Mouse (Mus musculus) large intestine, adult 2 months (tissue): ENCODE measurements around the gene Gm29644. TPM values are rescaled to one million over a fixed set of nuclear protein-coding genes. Genes with fewer than 3 reads are reported as not detected.
"Not testable (repeated sequence)": the region's sequence is repeated elsewhere in the genome, so short reads cannot be mapped to it uniquely, and the experiment has no call there.

Experiments
- DNase-seq: peaks from one replicate; pipeline ENCODE4 v3.0.0-alpha.2; 2012; ENCODE audit warnings: low read depth, low spot score
- WGBS: fragments of 180-500 bp; shearing (Covaris S2); methylation state at CpG from one replicate; pipeline ENCODE4 v1.1.7; 2018; 5-methylcytosine and 5-hydroxymethylcytosine counted together
- polyA plus RNA-seq: library from polyadenylated mRNA; depleted of rRNA; stranded (reverse); fragments of >200 nt; gene quantifications from 2 replicates; pipeline ENCODE4 v1.2.3, GENCODE M21; 2012; rRNA removed

The Gm29644 gene
- polyA plus RNA-seq, result not detected in 2 replicates

DNA sequence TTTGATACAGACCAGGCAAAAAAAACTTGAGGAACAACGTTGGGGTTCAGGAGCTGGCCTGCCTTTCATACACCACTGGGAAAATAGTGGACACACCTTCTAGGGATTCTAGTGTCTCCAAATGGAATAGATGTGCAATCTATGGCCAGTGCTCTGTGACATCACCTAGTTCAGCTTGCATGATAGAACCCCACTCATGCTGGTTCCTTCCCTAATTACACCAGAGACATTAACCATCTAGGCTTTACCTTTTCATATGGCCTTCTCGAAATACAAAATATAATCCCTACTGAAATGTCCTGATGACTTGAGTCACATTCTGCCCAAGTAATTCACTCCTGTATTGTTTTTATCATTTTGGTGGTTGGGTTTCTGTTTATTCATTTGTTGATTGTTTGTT, at the start of gene Gm29644, which contains the start of gene Gm29423:
Gm29644 (minus strand) TSS at position 157 of the 400 bp plus-strand sequence.
Gm29423 (minus strand) TSS at position 101 of the 400 bp plus-strand sequence.
- not testable (repeated sequence) for DNase-seq
- no CpG with 5 or more reads among the region's 2 CpGs for WGBS

DNA sequence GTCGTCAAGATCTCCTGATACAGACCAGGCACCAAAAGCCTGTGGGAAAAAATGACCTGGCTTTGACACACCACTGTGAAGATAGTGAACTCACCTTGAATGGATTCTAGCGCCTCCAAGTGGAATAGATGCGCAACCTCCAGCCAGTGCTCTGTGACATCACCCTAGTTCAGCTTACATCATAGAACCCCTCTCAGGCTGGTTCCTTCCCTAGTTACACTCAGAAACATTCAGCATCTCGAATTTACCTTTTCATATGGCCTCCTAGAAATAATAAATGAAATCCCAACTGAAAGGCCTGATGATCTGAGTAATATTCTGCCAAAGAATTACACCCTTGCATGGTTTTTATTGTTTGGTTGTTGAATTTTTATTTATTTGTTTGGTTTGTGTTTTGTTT, 29.6 kb downstream of the Gm29644 start, which contains the start of gene Gm21118:
Gm21118 (minus strand) TSS at position 101 of the 400 bp plus-strand sequence.
- WGBS, result no CpG with 5 or more reads among the region's 4 CpGs
- DNase-seq, result not testable (repeated sequence)

Other genes starting within 250 kb of the Gm29644 start
- gene Gm21118, start 29.7 kb downstream of the Gm29644 start, polyA plus RNA-seq, result not detected in 2 replicates
- not detected in 2 replicates for gene Gm29423, start 56 bp downstream of the Gm29644 start, polyA plus RNA-seq
- gene Gm20888, start 138.5 kb upstream of the Gm29644 start, polyA plus RNA-seq, result not detected in 2 replicates